Mouse (Mus musculus): ENCODE data around the gene Atg101.

The Atg101 gene

DNA sequence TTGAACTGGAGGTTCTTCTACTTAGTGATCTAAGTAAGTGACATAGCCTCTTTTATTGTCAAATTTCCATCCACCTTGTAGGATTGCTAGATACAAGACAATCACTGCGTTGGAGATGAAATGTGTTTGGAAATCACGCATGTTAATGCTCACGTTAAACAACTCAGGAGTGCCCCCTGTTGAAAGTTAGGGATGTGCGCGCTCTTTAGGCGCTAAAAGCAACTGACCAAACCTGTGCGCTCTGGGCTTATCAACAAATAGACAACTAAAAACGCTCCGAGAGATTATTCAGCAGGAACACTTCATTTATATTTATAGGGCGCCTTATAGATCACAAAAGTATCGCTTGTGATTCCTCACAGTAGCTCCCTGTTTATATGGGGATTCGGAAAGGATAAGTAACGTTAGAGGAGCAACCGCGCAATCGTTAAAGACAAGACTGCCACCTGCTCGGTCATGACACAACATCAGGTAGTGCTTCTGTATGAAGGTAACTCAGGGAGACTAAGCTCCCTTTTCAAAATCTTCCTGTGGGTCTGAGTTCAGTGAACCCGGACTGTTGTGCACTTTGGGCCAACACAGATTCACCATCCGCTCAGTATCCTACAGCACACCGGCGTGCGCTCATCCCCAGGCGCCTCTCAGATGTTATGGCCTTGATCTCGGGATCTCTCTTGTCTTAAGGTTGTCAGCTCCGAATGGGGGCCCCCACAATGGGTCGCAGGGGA, 725 bp upstream of the Atg101 start:
- peak in 1 of 2 experiments; percentile 77 for DNase-seq (ENCODE audit: low spot score in 2 of 2)

DNA sequence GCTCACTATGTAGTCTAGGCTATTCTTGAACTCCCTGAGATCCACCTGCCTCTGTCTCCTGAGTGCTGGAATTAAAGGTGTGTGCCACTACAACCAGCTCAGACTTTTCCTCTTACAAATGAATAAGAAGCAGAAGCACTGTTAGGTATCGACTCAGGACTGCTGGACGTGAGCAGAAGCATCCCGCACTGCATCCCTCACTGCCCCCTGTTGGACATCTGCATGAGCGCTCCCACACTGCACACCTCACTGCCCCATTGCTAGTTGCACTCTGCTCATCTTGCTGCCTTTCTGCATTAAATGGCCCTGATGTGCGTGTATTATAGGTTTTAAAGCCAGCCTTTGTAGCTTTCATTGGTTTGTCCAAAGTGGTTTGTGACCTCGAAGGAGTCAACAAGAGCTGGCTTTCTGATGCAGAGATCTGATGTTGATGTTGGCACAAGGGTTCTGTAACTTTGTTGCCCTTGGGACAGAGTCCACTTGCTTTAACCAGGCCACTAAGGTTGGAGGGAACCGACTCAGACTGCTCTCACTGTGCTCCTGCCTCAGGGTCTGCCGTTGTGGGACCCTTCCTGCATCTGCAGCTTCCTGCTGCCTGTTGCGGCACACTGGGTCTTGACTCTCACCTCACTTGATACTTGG, 2.2 kb downstream of the Atg101 start:
- DNase-seq (ENCODE audit: low spot score in 2 of 2) = no peak

DNA sequence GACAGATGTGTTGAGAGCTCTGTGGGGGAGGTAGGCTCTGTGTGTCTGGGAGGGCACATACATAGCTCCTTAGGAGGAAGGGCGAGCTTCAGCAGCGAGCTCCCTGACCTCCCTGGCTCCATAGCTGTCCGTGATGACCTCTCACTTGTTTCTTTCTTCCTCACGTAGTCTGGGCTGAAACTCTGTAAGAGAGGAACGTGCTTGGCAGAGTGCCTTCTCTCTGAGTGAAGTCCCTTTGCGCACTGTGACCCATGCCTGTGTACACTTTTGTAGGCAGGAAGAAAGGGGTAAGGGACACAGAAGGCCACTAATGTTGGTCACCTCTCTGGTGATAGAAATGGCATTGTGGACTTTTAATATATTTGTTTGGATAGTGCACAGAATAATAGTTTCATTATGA, 3.3 kb downstream of the Atg101 start:
- no peak for DNase-seq (ENCODE audit: low spot score in 2 of 2)

DNA sequence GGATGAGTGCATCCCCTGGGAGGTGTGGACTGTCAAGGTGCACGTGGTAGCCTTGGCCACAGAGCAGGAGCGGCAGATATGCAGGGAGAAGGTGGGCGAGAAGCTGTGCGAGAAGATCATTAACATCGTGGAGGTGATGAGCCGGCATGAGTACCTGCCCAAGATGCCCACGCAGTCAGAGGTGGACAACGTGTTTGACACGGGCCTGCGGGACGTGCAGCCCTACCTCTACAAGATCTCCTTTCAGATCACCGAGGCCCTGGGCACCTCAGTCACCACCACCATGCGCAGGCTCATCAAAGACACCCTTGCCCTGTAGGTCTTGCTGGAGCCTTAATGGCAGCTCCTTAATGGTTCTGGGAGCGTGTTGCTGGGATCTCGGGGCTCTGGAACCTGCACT, 6.3 kb downstream of the Atg101 start:
- DNase-seq (ENCODE audit: low spot score in 2 of 2) = no peak

DNA sequence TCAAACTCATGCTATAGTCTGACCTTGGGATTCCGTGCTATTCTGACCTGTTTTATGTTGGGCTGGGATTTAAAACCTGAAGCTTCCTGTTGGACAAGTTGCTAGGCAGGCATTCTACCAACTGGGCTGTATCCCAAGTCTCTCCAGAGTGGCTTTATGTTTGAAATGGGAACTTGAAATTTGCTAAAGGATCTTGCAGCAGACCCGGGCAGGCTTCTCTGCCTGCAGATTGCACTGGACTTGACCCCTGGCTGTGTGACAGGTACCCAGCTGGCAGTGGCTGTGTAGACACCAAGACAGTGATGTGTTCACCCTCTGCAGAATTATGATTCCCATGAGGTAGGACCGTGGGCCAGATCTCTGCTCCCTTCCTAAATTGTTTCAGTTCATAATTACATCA, 7.9 kb downstream of the Atg101 start:
- no peak for DNase-seq (ENCODE audit: low spot score in 2 of 2)

DNA sequence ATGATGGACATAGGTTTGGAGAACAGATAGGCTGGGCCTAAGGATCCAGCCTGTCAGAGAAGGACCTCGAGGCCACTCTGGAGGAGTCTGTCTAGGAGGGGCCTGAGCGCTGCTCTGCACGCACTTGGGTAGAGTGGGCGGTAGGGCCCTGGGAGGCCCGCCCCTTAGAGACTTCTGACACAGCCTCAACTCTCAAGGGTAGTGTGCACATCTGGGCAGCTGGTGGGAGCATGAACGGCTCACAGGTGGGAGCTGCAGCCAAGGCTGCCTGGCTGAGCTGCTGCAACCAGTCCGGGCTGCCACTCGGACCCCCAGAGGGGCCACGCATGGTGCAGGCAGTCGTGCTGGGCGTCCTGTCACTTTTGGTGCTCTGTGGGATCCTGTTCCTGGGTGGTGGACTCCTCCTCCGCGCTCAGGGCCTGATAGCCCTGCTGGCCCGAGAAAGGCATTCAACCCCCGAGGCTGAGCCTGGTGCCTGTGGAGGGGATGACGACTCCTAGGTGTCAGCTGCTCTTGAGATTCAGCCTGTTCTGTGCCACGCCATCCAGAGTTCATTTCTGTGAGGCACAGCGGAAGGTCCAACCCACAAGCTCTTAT, 9.1 kb downstream of the Atg101 start, which contains the start of gene 6030408B16Rik:
6030408B16Rik (plus strand) TSS at position 188 of the 597 bp plus-strand sequence.
- DNase-seq (ENCODE audit: low spot score in 2 of 2) = no peak

DNA sequence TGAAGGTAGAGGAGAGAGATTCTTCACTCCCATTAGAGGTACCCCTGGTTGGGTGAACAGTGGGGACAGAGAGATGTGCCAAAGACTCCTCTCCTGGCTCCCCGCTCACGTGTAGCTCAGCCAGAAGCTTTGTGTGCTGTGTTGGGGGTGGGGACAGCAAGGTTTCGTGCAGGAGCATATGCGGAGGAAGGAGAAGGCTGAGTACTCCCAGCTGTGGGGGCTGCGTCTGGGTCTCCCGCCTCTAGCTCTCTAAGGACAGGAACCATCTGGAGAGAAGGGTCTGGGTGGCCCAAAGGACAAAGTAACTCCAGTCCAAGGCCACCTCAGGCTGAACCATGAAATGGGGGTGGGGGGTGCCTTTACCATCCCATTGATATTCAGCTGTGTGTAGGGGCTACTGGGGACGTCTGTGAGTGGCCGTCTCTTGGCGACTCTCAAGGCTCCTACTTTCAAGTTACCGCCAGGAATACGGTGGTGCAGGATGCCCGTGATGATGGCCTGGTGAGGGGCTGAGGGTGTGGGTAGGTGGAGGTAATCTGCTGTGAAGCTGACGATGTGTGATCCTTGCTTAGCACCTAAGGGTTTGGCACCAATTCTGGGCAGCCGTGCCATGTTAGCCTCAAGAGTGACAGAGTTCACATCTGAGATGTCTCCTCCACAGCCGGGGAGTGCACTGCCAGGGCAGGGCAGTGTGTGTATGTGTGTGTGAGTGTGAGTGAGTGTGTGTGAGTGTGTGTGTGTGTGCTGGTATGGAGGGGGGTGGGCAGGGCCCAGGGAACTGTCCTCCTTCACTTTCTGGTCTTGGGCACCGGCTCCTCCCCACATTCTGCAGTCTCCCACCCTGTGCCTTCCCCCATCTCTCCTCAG, 10.2 kb downstream of the Atg101 start:
- DNase-seq (ENCODE audit: low spot score in 2 of 2) = no peak

DNA sequence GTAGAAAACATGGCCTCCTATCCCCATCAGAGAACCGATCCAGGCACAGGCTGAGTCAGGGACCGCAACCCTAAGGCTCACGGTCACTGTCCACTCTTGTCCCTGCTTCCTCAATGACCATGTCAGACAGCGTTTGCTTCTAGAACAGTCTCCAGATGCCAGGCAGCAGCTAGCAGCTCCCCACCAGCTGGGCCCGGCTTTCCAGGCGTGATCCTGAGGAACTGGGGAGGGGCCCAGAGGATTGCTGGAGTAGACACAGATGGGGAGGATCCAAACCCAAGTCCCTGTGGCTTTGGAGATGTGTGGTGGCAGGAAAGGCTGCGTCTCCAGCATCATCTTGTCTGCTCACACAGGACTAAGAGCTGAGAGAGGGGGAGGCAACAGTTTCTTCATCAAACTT, 11.0 kb downstream of the Atg101 start:
- DNase-seq (ENCODE audit: low spot score in 2 of 2) = no peak

DNA sequence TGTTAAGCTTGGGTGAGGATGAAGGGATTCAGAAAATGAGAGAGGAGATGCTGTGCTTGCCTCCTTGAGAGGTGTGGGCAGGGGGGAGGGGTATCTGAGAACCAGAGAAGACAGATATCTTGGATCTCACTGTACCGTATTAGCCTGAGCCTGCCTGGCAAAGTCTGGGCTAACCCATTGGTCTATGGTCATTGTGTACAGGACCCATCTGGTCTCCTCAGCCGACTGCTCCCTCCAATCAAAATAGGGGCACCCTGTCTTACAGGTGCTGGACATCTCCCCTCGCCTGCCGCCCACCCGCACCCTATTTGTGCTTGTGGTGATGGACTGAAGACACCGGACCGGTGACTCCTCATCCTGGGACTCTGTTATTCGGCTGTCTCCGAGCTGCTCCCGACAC, 11.5 kb downstream of the Atg101 start:
- no peak for DNase-seq (ENCODE audit: low spot score in 2 of 2)

DNA sequence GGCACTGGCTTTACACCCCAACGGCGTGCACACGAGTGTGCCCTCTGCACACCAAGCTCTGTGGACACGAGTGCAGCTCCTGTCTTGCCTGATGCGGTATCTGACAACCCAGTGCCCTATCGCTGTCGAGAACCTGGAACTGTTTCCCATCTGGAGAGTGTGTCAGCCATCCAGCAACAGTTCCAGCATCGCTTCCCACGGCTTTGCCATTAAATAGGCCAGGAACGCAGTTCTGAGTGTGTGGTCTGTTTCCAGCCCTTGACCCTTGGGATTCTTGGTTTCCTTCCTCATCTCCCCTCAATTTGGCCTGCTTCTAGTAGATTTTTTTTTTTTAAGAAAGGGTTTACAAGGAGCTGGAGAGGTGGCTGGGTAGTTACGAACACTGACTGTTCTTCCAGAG, 12.0 kb downstream of the Atg101 start:
- no peak for DNase-seq (ENCODE audit: low spot score in 2 of 2)

DNA sequence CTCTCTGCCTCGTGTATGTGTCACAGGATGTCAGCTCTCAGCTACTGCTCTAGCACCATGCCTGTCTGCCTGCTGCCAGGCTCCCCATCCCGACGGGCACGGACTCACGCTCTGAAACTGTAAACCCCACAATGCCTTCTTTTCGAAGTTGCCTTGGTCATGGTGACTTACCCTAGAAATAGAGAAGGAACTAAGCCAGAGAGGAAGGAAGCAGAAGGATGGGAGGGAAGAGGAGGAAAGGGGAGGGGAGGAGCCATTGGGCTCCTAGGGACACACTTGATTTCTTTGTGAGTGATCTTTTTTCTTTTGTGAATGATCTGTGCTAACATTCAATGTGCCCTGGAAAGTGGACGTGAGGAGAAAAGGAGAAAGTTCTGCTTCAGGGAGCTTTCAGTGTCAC, 13.9 kb downstream of the Atg101 start:
- no peak for DNase-seq (ENCODE audit: low spot score in 2 of 2)

DNA sequence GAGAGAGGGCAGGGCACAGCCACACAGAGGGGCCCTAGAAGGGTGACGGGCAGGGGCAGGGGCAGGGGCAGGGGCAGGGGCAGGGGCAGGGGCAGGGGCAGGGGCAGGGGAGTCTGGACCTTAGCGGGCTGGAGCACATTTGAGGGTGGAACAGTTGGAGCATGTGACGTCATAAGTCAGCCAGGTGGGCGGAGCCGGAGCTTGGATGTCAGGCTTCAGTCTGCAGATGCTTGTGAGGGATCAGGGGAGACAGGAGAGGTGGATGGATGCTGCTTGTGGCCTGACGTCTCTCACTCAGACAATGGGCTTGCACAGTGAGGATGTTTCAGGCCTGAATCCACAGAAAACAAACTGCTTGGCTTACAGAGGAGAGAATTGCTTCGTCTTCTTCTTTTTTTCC, 14.5 kb downstream of the Atg101 start:
- DNase-seq (ENCODE audit: low spot score in 2 of 2) = no peak

DNA sequence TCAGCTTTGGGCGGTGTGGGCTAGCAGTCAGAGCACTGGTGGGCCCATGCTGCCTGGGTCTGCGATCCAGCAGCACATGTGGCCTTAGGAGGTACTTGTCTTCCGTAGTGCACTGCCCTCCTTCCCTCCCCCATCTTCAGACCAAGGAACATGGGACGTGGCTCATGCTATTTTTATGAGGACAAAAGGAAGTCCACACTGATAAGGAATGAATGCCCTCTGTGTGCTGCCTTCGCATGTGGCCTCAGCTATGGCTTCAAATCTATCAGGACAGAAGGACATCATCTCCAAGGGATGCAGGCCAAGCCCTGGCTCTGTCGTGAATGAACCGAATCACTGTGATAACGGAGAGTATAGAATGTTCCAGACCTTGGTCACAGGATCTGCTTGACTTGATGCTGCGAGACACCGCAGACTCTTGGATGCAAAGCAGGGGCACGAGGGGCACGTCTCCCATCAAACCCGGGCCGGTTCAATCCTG, 15.4 kb downstream of the Atg101 start:
- no peak for DNase-seq (ENCODE audit: low spot score in 2 of 2)

DNA sequence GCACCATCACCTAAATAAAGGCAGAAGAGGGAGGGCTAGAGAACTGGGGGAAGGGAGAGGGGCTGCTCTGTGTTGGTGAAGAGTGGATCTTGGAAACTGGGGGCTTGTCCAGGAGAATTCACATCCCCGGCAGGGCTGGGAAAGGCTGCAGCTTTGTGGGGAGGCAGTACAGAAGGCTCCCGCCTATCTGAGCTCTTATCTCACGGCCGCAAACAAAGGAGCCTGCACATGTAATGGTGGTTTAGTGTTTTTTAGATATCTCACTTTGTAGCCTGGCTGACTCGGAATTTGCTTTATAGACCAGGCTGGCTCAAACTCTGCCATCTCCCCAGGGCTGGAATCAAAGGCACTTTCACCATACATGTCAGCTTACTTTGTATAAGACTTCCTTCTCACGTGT, 16.1 kb downstream of the Atg101 start:
- DNase-seq (ENCODE audit: low spot score in 2 of 2) = no peak

DNA sequence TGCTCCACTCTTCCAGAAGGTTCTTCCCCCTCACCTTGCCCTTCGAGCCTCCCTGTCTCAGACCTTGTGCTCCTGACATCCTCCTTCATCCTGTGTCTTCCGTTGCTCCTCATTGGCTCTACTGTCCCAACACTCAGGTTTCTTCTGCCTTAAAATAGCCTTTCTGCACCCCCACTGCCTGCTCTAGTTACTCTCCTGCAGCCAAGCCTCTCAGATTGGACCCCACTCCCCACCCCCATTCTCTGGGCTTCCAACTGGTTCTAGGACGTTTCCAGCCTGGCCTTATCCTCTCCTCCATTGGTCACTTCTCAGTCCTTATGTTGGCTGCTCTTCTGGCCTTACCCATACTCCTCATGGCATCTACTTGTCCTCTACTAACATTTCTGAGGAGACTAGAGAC, 18.1 kb downstream of the Atg101 start:
- no peak for DNase-seq (ENCODE audit: low spot score in 2 of 2)

DNA sequence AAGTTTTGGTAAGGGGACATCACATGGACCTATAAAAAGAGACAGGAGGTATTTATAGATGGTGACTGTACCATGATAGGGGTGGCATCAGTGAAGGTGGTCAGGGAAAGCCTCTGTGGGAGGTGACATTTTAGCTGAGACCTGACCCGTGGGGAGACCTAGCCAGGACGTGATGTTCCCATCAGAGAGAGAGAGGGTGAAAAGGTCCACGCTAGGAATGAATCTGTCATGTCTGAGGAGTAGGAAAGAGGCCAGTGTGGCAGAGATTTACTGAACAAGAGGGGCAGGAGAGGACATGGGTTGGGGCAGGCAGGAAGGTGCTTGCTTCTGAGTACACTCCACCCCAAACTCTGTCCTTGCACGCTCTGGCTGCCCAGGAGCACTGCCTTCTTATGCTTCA, 19.8 kb downstream of the Atg101 start:
- DNase-seq (ENCODE audit: low spot score in 2 of 2) = no peak

DNA sequence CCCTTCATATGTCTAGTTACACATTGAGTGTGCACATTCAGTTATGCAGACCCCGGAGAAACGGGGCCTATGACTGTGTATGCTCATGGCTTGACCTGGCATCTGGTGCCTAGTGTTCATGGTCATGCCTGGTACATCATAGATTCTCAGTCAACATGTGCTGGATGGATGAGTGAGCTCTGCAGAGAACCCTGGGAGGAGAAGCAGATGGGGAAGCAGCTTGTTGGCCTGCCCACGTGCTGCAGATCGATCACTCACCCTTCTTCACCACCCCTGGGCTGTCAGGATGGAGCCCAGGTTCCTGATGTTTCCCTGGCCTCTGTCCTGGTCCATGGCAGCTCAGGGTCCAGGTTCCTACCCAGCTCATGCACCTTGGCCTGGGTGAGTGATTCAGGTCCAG, 22.4 kb downstream of the Atg101 start:
- DNase-seq (ENCODE audit: low spot score in 2 of 2) = peak; percentile 48 to 56

DNA sequence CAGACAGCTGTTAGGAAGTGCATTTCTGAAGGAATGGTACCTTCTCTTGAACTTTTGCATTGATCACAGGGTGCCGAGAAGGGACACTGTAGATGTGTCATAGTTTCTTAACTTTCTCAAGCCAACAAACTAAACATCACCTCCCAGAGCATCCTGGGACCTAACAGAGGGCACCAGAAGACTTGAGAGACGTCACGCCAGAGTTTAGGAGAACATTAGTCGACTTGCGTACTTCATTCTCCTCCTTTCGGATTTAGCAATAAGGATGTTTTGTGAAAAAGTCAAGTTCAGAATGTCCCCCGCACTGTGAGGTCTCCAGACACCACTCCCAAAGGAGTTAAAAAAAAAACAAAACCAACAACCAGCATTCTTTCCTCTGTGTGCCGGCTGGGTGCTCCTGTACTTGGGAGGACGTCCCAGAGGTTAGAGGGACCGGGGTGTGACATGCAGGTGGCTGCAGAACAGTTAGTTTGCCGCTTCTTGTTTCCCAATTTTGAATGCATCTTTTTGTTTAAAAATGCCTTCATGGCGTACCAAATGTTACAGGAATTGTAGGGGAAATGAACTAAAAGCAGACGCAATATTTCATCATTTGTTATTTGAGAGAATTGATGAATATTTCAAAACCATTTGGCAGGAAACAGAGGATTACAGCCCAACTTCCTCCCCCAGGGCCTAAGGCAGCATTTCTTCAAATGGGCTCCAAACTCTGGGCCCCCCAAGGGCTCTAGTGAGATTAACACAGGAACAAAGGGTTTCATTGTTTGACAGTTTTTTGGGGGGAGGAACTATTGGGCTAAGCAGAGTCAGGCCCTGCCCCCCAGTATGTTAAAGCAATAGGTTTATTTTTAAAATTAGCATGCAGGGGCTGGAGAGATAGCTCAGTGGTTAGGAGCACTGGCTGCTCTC, 24.6 kb downstream of the Atg101 start:
- DNase-seq (ENCODE audit: low spot score in 2 of 2) = no peak

DNA sequence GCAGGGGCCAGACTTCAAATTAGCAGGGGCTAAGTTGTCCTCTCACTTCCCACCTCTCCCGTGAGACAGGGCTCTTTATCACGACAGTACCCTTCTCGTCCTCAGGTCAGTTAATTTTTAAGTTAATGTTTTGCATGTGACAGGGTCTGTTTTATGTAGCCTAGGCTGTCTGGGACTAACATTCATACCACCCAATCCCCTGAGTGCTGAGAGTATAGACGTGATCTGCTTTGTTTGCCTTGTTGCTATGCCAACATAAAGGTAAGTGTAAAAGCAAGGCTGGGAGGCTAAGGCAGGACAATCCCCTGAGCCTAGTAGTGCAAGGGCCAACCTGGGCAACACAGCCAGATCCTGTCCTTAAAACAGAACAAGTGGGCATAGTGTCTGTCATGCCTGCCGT, 25.4 kb downstream of the Atg101 start:
- no peak for DNase-seq (ENCODE audit: low spot score in 2 of 2)

DNA sequence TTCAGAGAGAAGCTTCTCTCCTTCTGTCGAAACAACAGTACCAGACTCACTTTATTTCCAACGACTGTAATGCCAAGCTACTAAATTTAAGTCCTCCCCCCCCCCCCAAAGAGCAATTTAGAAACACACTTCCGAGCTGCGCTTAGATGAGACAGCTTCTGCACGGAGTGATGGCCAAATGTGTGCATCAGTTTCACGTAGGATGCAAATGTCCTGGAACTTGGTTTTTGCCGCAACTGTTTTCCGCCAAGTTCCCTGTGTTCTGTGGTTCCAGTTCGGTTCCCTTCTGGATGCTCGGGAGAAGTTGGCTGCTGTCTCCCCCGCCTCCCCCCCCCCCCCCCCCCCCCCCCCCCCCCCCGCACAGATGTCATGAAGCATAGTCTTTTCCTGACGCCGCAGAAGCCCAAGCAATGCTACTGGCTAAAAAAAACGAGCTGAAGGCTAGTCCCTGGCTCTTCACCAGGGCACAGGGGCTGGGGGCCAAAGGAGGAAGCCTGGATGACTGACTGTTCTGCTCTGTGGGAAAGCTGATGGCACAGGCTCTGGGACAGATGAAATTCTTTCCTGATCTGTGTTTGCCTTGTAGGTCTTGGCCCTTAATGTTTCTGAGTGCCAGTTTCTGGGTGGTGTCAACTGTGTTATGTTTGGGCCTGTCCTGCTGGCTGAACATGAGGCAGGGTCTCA, 27.2 kb downstream of the Atg101 start:
- peak in 1 of 2 experiments; percentile 42 for DNase-seq (ENCODE audit: low spot score in 2 of 2)

All from frontal cortex, postnatal 36 days (tissue).